Mouse (Mus musculus): ENCODE results near the gene Schip1.

DNA sequence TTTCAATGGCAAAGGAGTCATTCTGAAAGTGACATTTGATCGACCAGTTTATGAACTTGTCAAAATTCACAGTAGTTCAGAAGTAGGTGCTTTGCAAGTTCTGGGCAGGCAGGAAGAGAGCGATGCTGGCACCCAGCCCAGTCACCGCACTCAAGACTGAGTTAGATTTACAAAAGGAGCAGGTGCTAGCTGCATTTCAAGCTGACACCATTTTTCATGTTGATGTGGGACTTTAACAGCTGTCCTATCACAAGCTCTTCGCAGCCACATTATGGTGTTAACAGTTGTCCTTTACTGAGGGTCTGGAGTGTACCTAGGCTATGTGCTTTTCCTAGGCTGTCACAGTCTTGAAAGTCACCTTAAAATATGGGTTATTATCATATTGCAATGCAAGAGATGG, 181.6 kb downstream of the Schip1 start:
- TF ChIP-seq CTCF (IDR thresholded peaks at IDR 0.05; ENCODE audit: low read depth) (no peak), EP300 (IDR thresholded peaks at IDR 0.05; ENCODE audit: low read depth) (no peak)
